Mouse (Mus musculus): ENCODE measurements at regions not wholly inside any gene's neighbourhood (a gene's known extent, or its start where the extent isn't known, plus 50 kb on each side); places are given as distances from the start of the nearest gene placed in this dataset.

DNA sequence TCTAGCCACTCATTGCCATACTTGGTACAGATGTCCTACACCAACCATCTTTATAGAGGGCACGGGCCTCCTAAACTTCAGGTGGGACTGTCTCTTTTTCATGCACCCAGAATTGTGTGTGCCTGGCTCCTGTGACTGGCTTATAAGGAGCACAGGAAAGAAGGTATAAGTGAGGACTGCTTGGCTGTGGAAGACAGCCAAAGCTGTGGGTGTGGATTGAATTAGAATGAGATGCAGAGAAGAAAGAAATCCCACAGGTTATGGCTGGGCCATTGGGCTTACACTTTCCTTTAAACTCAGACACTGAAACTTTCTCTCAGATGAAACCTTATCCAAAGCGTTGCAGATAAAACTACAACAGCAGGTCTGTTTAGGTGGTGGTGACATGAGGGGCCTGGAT is 239.5 kb upstream of the Fam160b2 start:
- no peak for DNase-seq (ENCODE audit: low spot score)

DNA sequence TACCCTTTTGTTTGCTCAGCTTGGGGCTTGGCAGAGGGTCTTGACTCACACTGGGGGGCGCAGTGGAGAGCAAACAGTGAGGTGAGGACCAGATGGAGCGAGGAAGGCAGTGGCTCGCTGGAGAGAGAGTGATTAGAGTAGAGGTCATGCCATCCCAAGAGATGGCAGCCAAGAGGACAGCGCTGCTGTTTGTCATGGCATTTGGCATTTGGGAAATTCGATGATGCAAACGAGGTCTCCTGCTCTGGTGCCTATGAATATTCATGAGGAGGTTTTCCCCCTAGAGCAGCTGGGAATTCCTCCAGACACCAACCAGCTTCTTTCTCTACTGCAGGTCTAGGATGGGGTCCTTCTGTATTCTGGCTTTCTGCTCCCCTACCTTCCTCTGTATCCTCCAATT is 237.9 kb upstream of the Fam160b2 start:
- peak; percentile 13 for DNase-seq (ENCODE audit: low spot score)

DNA sequence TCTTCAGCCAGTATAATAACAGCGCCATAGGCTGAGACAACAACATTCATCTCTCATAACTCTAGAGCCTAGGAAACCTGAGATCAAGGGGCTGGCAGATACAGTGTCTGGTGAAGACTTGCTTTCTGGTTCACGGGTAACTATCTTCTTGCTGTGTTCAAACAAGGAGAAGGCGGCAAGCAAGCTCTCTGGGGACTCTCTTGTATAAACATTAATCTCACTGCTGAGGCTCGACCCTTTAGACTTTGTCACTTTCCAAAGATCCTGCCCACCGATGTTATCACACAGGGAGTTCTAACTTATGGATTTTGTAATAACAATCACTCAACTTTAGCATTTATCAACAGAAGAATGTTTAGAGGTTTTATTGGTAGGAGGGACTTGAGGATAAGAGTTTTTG is 233.6 kb upstream of the Fam160b2 start:
- DNase-seq (ENCODE audit: low spot score) = no peak

DNA sequence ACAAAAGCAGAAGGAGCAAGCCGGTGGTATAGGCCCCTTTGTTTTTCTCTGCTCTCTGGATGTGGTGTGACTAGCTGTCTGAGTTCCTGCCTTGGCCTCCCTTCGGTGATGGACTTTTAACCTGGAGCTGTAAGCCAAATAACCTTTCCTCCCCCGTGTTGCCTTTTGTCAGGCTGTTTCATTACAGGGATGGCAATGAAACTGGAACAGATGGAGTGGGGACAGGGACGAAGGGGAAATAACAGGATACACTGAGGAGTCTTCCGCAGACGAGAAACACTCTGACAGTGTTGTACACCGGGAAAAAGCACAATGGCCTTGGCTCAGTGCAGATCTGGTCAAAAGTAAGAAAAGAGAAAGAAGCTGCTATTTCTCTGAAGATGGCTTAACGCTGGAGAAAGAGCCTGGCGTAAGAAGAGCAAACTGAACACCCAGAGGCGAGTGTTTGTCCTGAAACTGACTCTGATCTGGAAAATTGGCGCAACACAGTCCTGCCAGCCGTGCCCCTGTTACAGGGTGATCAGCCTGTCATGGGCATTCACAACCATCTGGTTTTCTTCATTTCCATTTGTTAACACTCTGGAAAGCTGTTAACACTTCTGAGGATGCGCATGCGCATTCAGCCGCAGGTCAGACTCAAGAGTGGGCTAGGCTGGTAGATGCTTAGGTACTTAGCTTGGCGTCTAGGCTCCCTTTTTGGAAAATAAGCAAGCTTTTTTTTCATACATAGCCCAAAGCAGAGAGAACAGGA is 233.0 kb upstream of the Fam160b2 start:
- DNase-seq (ENCODE audit: low spot score) = no peak

DNA sequence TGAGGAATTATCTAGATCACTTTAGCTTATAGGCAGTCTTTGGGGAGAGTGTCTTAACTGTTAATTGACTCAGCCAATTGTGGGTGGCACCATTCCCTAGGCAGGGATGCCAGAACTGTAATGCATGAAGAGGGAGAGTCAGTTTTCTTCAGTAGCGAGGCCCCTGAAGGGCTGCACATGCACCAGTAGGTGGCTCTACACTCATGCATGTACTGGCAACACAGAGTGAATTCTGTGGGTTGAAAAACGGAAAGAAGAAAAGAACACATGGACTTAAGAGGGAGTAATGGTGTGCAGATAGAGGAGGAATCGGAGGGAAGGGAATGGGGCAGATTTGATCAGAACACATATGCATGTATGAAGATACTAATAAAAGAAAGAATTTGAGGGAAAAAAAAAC is 232.4 kb upstream of the Fam160b2 start:
- peak; percentile 35 for DNase-seq (ENCODE audit: low spot score)

Data from embryo, embryonic 10.5 days (tissue).